Mouse (Mus musculus) stomach, postnatal 0 days (tissue): ENCODE measurements at regions not wholly inside any gene's neighbourhood (a gene's known extent, or its start where the extent isn't known, plus 50 kb on each side); places are given as distances from the start of the nearest gene placed in this dataset.

ENCODE experiments used
- CTCF ChIP-seq: IDR thresholded peaks from 2 replicates; pipeline ENCODE4 v1.5.1; 2016; ENCODE audit warnings: antibody characterized with exemption, low read depth, mild to moderate bottlenecking, moderate library complexity
- EP300 ChIP-seq: optimal IDR thresholded peaks from 2 replicates; pipeline ENCODE3; 2016; ENCODE audit warnings: antibody characterized with exemption

DNA sequence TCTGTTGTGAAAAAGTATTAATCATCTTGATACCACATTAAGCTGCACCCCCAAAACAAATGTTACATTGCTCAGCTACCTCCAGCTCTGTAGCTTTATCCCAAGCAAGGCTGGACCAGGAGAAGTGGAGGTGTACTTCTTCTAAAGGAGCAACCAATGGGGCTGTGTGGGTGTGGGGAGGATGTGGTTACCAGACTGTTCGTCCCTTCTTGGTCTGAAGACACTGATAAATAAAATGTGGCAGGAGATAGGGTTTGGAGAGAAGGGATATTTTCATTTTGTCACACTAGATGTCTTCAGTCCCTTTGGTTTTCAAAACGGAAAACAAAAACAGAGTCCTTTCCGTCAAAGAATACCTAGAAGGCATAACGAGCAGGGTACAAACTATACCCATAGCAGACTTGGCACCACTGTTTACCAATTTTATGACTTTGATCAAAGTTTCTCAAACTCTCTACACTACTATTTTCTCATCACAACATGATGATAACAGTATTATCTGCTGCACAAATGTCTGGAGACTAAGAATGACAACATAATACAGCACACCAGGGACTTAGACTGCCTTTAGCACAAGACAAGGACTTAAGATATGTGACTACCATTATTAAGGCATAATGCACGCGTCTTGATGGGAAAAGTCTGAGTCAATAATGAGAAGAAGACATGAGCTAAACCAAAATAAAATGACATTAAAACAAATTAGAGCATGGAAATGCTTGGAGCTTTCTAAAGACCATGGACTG, 253.4 kb upstream of the Rag2 start:
- TF ChIP-seq CTCF (no peak), EP300 (no peak)
